Comparison of ENCODE assay signal across 10 mouse cellular contexts in genomic region chr5:131233828-131234227, GRCm38 (mm10).
DNase-seq lines count a peak whose midpoint lies in the region.
"Had no signal": no experiment of that assay in that cellular context is flagged by ENCODE, and none has a peak within 500 bp of the region (broad histone marks: within the 10 kb centered on the region; RNA-seq: fewer than 3 reads in every experiment).

No protein-coding gene starts in this region.

- DNase-seq in adrenal gland, adult (ENCODE audit: inconsistent age in 2 of 2, low spot score in 1 of 2) = peak; percentile 28 to 46
- DNase-seq in adrenal gland, postnatal 25 days = no peak
- peak; percentile 34 for DNase-seq in kidney, postnatal 14 days
- no peak for DNase-seq in kidney, postnatal 36 days
- DNase-seq in gastrocnemius, postnatal 36 days = peak; percentile 49 to 50
- DNase-seq in lung, postnatal 36 days = peak; percentile 4
- no peak for DNase-seq in right cerebral cortex, postnatal 14 days
- DNase-seq in thymus, postnatal 25 days = no peak
- DNase-seq: cerebellum, postnatal 36 days; thymus, adult 18-20 months had no signal

- intact Hi-C loops in gastrocnemius, postnatal 36 days (cut with DNase I) = no loop called here

Comparison
In these comparisons a context has a peak if more than half of its experiments do, and no peak if none do; other contexts are left out.
1. DNase-seq: peak in adrenal gland, adult (2 of 2), kidney, postnatal 14 days (single experiment), gastrocnemius, postnatal 36 days (2 of 2) and lung, postnatal 36 days (single experiment); none in adrenal gland, postnatal 25 days (single experiment), kidney, postnatal 36 days (0 of 2), right cerebral cortex, postnatal 14 days (single experiment) and thymus, postnatal 25 days (single experiment).